Mouse (Mus musculus): ENCODE results near the gene Itga3. TPM values are rescaled to one million over a fixed set of nuclear protein-coding genes. Genes with fewer than 3 reads are reported as not detected.
"Not testable (repeated sequence)": the region's sequence is repeated elsewhere in the genome, so short reads cannot be mapped to it uniquely, and the experiment has no call there.

Itga3 gene
- polyA plus RNA-seq, 1 experiment, result 0.08 TPM

DNA sequence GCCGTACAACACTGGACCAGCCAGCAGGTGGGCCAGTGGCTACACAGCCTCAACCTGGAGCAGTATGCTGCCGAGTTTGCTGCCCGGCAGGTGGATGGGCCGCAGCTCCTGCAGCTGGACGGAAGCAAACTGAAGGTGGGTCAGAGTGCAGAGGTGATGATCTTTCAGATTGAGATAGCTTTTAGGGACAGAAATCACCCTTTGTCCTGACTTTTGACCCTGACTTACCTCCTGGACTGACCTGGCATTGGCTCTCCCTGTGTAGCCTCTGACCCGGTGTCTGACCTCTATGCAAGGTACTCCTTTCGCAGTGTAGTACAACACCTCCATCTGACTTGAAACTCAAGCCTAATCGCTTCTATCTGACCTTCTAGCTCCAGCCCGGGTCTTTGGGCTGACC lies 53.1 kb downstream of the Itga3 start:
- no peak overlapping the region for H3K4me3 ChIP-seq (replicated peaks)
- TF ChIP-seq FLI1 (IDR thresholded peaks at IDR 0.05; ENCODE audit: low read length), result no peak
- TF ChIP-seq GATA1 (IDR thresholded peaks at IDR 0.05; ENCODE audit: borderline replicate concordance, low read length), result no peak
- H3K36me3 ChIP-seq (replicated peaks; ENCODE audit: low read length), result peaks cover 99% of the 10 kb centered on the region
- H3K4me1 ChIP-seq, result peaks cover 80% of the 10 kb centered on the region
- no peaks in the 10 kb centered on the region for H3K9me3 ChIP-seq
- H3K27me3 ChIP-seq (replicated peaks), result no peaks in the 10 kb centered on the region

DNA sequence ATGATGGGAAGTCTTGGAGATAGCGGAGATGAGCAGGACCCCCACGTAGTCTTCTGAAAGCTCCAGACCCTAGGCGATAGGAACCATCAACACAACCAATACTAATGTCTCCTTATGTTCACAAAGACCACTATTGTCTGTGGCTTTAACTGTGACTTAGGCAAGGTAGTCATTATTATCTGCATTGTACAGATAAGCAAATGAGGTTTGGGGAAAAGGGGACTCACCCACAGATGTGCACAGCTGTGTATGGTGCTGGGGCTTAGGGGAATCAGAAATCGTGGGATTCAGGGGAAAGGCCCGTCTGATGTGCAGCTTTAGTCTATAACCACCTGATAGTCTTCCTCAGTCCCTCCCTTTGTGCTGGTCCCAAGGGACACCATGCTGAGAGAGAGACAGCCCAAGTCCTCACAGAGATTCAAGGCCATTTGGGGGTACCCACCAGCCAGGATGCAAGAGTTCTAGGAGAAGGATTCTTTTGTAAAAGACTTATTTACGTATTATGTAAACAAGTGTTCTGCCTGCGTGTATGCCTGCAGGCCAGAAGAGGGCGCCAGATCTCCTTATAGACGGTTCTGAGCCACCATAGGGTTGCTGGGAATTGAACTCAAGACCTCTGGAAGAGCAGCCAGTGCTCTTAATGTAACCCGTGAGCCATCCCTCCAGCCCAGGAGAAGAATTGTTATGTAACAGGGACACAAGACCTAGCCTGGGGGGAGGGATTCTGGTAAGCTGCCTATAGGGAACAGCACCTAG lies 54.2 kb downstream of the Itga3 start:
- Histone ChIP-seq H3K9me3 (no peaks in the 10 kb centered on the region), H3K4me3 (replicated peaks) (no peak overlapping the region), H3K36me3 (replicated peaks; ENCODE audit: low read length) (peaks cover 99% of the 10 kb centered on the region), H3K4me1 (peaks cover 90% of the 10 kb centered on the region), H3K27me3 (replicated peaks) (no peaks in the 10 kb centered on the region)
- TF ChIP-seq FLI1 (IDR thresholded peaks at IDR 0.05; ENCODE audit: low read length) (no peak), GATA1 (IDR thresholded peaks at IDR 0.05; ENCODE audit: borderline replicate concordance, low read length) (no peak)

DNA sequence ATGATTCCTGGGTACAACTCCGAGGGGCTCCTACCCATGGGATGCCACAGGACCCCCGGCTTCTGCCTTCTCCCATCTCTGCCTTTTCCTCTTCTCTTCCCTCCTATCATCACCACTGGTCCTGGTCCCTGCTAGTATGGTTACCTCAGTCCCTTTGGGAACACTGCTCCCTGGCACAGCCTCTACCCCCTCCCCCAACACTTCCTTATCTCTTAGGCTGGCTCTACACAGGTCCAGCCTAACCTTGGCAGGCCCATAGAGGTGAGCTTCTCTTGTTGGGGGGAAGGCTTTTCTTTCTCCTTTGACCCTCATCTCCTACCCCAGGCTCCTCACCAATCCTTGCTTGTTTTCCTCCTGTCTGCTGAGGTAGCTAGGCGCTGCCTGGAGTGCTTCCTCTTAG lies 61.1 kb downstream of the Itga3 start:
- Histone ChIP-seq H3K9me3 (no peaks in the 10 kb centered on the region), H3K4me3 (replicated peaks) (peak overlapping the region; percentile 75), H3K36me3 (replicated peaks; ENCODE audit: low read length) (peaks cover 91% of the 10 kb centered on the region), H3K4me1 (peaks cover 91% of the 10 kb centered on the region), H3K27me3 (replicated peaks) (no peaks in the 10 kb centered on the region)
- TF ChIP-seq GATA1 (IDR thresholded peaks at IDR 0.05; ENCODE audit: borderline replicate concordance, low read length) (no peak), FLI1 (IDR thresholded peaks at IDR 0.05; ENCODE audit: low read length) (no peak)

DNA sequence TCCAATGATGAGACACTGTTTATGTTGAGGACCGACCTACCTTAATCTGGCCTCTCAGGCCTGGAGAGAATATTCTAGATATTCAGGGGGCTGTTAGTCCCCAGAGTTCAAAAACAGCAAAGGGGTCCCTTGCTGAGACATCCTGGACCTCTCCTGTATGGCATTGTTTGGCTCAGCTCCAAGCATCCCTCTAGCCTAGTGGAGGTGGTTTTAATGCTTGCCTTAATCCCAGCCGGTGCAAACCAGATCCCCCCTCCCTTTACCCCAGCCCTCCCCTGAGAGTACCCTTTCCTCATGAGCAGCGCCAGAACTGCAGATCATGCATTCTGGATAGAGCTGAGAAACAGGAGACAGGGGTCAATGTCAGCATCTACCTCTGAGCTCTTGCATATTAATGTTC lies 64.1 kb downstream of the Itga3 start:
- peaks cover 67% of the 10 kb centered on the region for H3K36me3 ChIP-seq (replicated peaks; ENCODE audit: low read length)
- TF ChIP-seq FLI1 (IDR thresholded peaks at IDR 0.05; ENCODE audit: low read length), result no peak
- no peak for TF ChIP-seq GATA1 (IDR thresholded peaks at IDR 0.05; ENCODE audit: borderline replicate concordance, low read length)
- peaks cover 81% of the 10 kb centered on the region for H3K4me1 ChIP-seq
- H3K9me3 ChIP-seq, result no peaks in the 10 kb centered on the region
- peak overlapping the region; percentile 94 for H3K4me3 ChIP-seq (replicated peaks)
- H3K27me3 ChIP-seq (replicated peaks), result no peaks in the 10 kb centered on the region

DNA sequence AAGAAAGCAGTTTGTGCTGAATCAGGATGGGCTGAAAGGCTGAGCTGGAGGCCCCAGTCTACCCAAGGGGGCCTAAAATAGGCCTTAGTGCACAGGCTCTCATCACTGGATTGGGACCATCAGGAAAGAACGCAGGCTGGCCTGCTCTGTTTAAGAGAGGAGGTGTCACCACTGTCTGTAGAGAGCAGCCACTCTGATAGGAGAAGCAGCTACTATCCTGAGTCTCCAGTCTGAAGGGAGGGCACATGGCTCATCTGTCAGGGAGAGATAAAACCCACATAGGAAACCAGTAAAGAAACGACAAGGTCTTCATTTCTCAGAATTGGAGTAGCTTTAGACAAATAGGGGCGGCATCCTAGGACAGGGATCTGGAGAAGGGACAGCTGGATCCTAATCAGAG lies 64.5 kb downstream of the Itga3 start:
- H3K27me3 ChIP-seq (replicated peaks), result no peaks in the 10 kb centered on the region

DNA sequence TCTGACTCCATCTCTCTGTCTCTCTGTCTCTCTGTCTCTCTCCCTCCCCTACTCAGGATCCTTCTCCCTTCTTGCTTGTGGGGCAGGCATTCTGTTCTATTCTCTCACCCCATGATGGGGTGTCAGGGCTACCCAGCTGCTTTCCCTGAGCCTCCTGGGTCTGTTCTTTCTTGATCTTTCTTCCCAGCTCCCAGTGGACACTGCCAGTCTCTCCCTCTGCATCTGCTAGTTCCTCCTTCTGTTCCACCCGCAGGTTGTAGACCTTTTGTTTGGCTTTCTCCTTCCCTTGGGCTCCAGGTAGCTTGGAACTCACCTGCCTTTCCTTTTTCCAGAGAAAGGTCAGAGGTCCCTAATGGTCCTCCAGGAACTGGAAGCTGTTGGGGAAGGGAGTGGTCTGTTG lies 65.2 kb downstream of the Itga3 start:
- Histone ChIP-seq H3K4me3 (replicated peaks) (peak overlapping the region; percentile 94), H3K36me3 (replicated peaks; ENCODE audit: low read length) (peaks cover 58% of the 10 kb centered on the region), H3K4me1 (peaks cover 81% of the 10 kb centered on the region), H3K27me3 (replicated peaks) (no peaks in the 10 kb centered on the region), H3K9me3 (no peaks in the 10 kb centered on the region)
- no peak for TF ChIP-seq FLI1 (IDR thresholded peaks at IDR 0.05; ENCODE audit: low read length)
- TF ChIP-seq GATA1 (IDR thresholded peaks at IDR 0.05; ENCODE audit: borderline replicate concordance, low read length), result no peak

More for the DNA sequence above, 64.5 kb downstream of the Itga3 start:
- Histone ChIP-seq H3K4me3 (replicated peaks) (peak overlapping the region; percentile 94), H3K36me3 (replicated peaks; ENCODE audit: low read length) (peaks cover 65% of the 10 kb centered on the region), H3K9me3 (no peaks in the 10 kb centered on the region), H3K4me1 (peaks cover 81% of the 10 kb centered on the region)
- no peak for TF ChIP-seq FLI1 (IDR thresholded peaks at IDR 0.05; ENCODE audit: low read length)
- TF ChIP-seq GATA1 (IDR thresholded peaks at IDR 0.05; ENCODE audit: borderline replicate concordance, low read length), result peak; percentile 98

DNA sequence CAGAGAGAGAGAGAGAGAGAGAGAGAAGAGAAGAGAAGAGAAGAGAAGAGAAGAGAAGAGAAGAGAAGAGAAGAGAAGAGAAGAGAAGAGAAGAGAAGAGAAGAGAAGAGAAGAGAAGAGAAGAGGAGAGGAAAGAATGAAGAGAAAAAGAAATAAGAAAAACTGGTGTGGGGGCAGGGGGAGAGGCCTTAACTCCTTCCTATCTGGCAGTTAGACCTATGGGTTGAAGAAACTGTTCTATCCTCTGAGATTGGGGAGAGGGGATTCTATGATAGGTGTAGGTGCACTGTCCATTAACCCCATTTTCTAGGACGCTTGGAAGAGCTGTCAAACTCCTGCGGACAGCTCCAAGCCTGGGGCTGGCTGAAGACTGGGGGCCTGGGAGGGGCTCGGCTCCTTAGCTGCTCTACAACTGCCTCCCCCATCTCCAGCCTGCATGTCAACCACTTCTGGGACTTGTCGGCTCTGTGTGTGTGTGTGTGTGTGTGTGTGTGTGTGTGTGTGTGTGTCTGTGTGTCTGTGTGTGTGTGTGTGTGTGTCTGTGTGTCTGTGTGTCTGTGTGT lies 65.7 kb downstream of the Itga3 start:
- not testable (repeated sequence) for H3K9me3 ChIP-seq; H3K27me3 ChIP-seq (replicated peaks)
- Histone ChIP-seq H3K4me3 (replicated peaks) (peak overlapping the region; percentile 99), H3K4me1 (peaks cover 81% of the 10 kb centered on the region), H3K36me3 (replicated peaks; ENCODE audit: low read length) (peaks cover 57% of the 10 kb centered on the region)

DNA sequence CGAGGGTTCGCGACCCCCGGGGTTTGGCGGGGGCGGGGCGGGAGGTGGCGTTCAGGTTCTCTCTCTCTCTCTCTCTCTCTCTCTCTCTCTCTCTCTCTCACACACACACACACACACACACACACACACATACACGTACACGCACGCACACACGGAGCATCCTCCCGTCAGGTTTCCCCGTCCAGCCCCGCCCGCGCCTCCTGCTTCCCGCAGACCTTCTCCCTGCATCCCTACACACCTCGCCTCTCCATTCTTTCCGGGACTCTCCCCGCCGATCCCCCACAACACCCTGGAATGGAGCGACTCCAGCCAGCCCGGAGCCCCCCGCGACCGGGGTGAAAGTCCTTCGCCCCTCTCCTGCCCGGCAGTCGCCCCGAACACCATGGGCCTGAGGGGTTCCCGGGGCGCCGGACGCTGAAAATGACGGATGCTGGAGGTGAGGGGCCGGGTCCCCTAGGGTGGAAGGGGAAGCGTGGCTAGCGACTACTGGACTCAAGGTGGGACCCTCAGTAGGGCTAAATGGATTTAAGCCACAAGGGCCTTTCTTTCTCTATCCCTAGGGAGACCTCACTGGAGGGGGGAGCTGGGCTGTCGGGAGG lies 66.4 kb downstream of the Itga3 start:
- H3K4me3 ChIP-seq (replicated peaks), result peak overlapping the region; percentile 99

DNA sequence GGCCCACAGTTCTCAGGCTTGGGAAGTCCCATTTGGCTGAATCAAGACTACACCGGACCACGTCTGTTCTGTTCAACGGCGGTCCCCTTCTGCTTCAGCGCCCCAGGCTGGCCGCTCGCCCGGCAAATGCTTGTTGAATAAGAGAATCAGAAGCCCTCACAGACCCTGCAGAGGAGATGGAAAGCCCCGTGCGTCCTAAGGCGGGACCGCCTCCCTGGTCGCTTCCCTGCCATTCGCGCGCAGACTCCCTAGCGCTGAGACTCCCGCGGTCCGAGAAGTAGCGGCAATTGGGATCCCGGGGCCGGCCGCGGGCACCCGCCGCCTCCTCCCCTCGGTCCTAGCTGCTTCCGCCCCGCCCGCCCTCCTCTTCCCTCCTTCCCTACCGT lies 67.0 kb downstream of the Itga3 start, which contains the start of gene Samd14:
Gene Samd14, plus strand, starts transcription at position 251 of the 386 bp plus-strand sequence.
- H3K9me3 ChIP-seq, result no peaks in the 10 kb centered on the region
- no peaks in the 10 kb centered on the region for H3K27me3 ChIP-seq (replicated peaks)
- peaks cover 57% of the 10 kb centered on the region for H3K36me3 ChIP-seq (replicated peaks; ENCODE audit: low read length)
- H3K4me3 ChIP-seq (replicated peaks), result peak within 1 kb of the TSS; percentile 99
- H3K4me1 ChIP-seq, result peaks cover 81% of the 10 kb centered on the region
- TF ChIP-seq GATA1 (IDR thresholded peaks at IDR 0.05; ENCODE audit: borderline replicate concordance, low read length) (no peak), FLI1 (IDR thresholded peaks at IDR 0.05; ENCODE audit: low read length) (no peak)

More for the DNA sequence above, 66.4 kb downstream of the Itga3 start:
- TF ChIP-seq GATA1 (IDR thresholded peaks at IDR 0.05; ENCODE audit: borderline replicate concordance, low read length) (no peak), FLI1 (IDR thresholded peaks at IDR 0.05; ENCODE audit: low read length) (no peak)
- H3K36me3 ChIP-seq (replicated peaks; ENCODE audit: low read length), result peaks cover 57% of the 10 kb centered on the region
- no peaks in the 10 kb centered on the region for H3K27me3 ChIP-seq (replicated peaks)
- H3K9me3 ChIP-seq, result no peaks in the 10 kb centered on the region
- peaks cover 81% of the 10 kb centered on the region for H3K4me1 ChIP-seq
